Mouse (Mus musculus) NIH3T3 (cell line): ENCODE results near the gene Zfp329.
"Not testable (repeated sequence)": the region's sequence is repeated elsewhere in the genome, so short reads cannot be mapped to it uniquely, and the experiment has no call there.

Experiments used
- DNase-seq: peaks from one replicate; pipeline ENCODE4 v3.0.0-alpha.2; 2012; ENCODE audit warnings: low read depth

Zfp329 gene

GRCm38 (mm10) chr7:12818521-12819295 is at the start of gene Zfp329:
TSS of gene Zfp329 (minus strand) at chr7:12818858.
- peak; percentile 98 for DNase-seq

GRCm38 (mm10) chr7:12835779-12836178 is 17.1 kb upstream of the Zfp329 start:
- no peak for DNase-seq

GRCm38 (mm10) chr7:12835193-12835671 is 16.6 kb upstream of the Zfp329 start:
- peak; percentile 76 for DNase-seq

- peak; percentile 94 for DNase-seq
These were observed 15.8 kb upstream of the Zfp329 start, which contains the start of gene Zfp110 for GRCm38 (mm10) chr7:12834162-12835120. TSS of gene Zfp110 (plus strand) at chr7:12834761.

- DNase-seq, result no peak
These were observed 3.1 kb downstream of the Zfp329 start for GRCm38 (mm10) chr7:12815566-12815965.

- DNase-seq, result no peak
These were observed 15.0 kb downstream of the Zfp329 start for GRCm38 (mm10) chr7:12803727-12804071.

GRCm38 (mm10) chr7:12802866-12803726 is 15.6 kb downstream of the Zfp329 start, which contains the start of gene Zscan18:
TSS of gene Zscan18 (minus strand) at chr7:12803635.
- no peak for DNase-seq

- DNase-seq, result no peak
These were observed 19.1 kb downstream of the Zfp329 start for GRCm38 (mm10) chr7:12799554-12799953.

GRCm38 (mm10) chr7:12797971-12798370 is 20.7 kb downstream of the Zfp329 start:
- DNase-seq, result no peak

- not testable (repeated sequence) for DNase-seq
These were observed 26.0 kb downstream of the Zfp329 start for GRCm38 (mm10) chr7:12792624-12793023.

GRCm38 (mm10) chr7:12788025-12788424 is 30.6 kb downstream of the Zfp329 start:
- DNase-seq, result no peak

- peak; percentile 7 for DNase-seq
These were observed 31.3 kb downstream of the Zfp329 start for GRCm38 (mm10) chr7:12787333-12787732.

- no peak for DNase-seq
These were observed 38.4 kb downstream of the Zfp329 start for GRCm38 (mm10) chr7:12780151-12780830.

- DNase-seq, result no peak
These were observed 38.9 kb downstream of the Zfp329 start for GRCm38 (mm10) chr7:12779782-12780150.

GRCm38 (mm10) chr7:12779141-12779540 is 39.5 kb downstream of the Zfp329 start:
- no peak for DNase-seq

- peak; percentile 71 for DNase-seq
These were observed 44.1 kb downstream of the Zfp329 start for GRCm38 (mm10) chr7:12774606-12775005.

- DNase-seq, result no peak
These were observed 44.5 kb downstream of the Zfp329 start for GRCm38 (mm10) chr7:12774111-12774510.
